Mouse (Mus musculus) liver, embryonic 15.5 days (tissue): ENCODE data around the gene Ccdc183. TPM values are rescaled to one million over a fixed set of nuclear protein-coding genes. Genes with fewer than 3 reads are reported as not detected.

Experiments
- ATAC-seq: fragments of 200-750 bp; cut with Nextera tagmentation; 2 replicates; pipeline ENCODE4 v1.8.0; 2017; ENCODE audit warnings: moderate number of reproducible peaks, mild to moderate bottlenecking, moderate library complexity; ENCODE audit not compliant: insufficient read depth
- H3K27ac ChIP-seq: fragments of 300-500 bp; sonication (generic); replicated peaks from 2 replicates; pipeline ENCODE4 v1.5.1; 2015; ENCODE audit warnings: mild to moderate bottlenecking, inconsistent platforms
- H3K27me3 ChIP-seq: fragments of 300-500 bp; sonication (generic); 2 replicates; pipeline ENCODE4 v1.6.1; 2015; ENCODE audit warnings: mild to moderate bottlenecking, inconsistent platforms
- H3K36me3 ChIP-seq: fragments of 300-500 bp; sonication (generic); replicated peaks from 2 replicates; pipeline ENCODE4 v1.6.1; 2015; ENCODE audit warnings: moderate library complexity, mild to moderate bottlenecking, inconsistent platforms
- H3K4me1 ChIP-seq: fragments of 300-500 bp; sonication (generic); replicated peaks from 2 replicates; pipeline ENCODE4 v1.6.1; 2015; ENCODE audit warnings: inconsistent platforms
- H3K4me2 ChIP-seq: fragments of 300-500 bp; sonication (generic); 2 replicates; pipeline ENCODE4 v1.6.1; 2015; ENCODE audit warnings: moderate library complexity, mild to moderate bottlenecking, inconsistent platforms
- H3K4me3 ChIP-seq: fragments of 300-500 bp; sonication (generic); replicated peaks from 2 replicates; pipeline ENCODE4 v1.5.1; 2015; ENCODE audit warnings: mild to moderate bottlenecking, inconsistent platforms
- H3K9ac ChIP-seq: fragments of 300-500 bp; sonication (generic); 2 replicates; pipeline ENCODE4 v1.6.1; 2015; ENCODE audit warnings: moderate library complexity, mild to moderate bottlenecking, inconsistent platforms
- H3K9me3 ChIP-seq: fragments of 300-500 bp; sonication (generic); replicated peaks from 2 replicates; pipeline ENCODE4 v1.6.1; 2016; ENCODE audit warnings: inconsistent platforms
- WGBS: fragments of 180-500 bp; shearing (Covaris S2); methylation state at CpG from one replicate; pipeline ENCODE4 v1.1.7; 2015; ENCODE audit warnings: mixed read lengths; ENCODE audit not compliant: insufficient replicate concordance; 5-methylcytosine and 5-hydroxymethylcytosine counted together
- polyA plus RNA-seq: library from polyadenylated mRNA; unstranded; fragments of >200 nt; fragmentation: Nextera tagmentation; extraction: Ambion mirVana; gene quantifications from 2 replicates; pipeline ENCODE4 v1.2.1, GENCODE M21; 2015

Ccdc183 gene
- polyA plus RNA-seq = 0.05 and 0.06 TPM in 2 replicates

- peaks cover 18% of the 10 kb centered on the region for H3K4me1 ChIP-seq
- H3K36me3 ChIP-seq = no peaks in the 10 kb centered on the region
- no peak within 1 kb of the TSS for H3K4me2 ChIP-seq
- no peak within 1 kb of the TSS for H3K9ac ChIP-seq
- H3K27ac ChIP-seq = no peak within 1 kb of the TSS
- 49% methylated on average over 3 of the region's 3 CpGs for WGBS
- H3K9me3 ChIP-seq = no peaks in the 10 kb centered on the region
- no peak within 1 kb of the TSS for H3K4me3 ChIP-seq
- no peak for ATAC-seq
- H3K27me3 ChIP-seq = peaks cover 66% of the 10 kb centered on the region
Observed at GRCm38 (mm10) chr2:25617578-25617977, at the start of gene Ccdc183. Gene Ccdc183, minus strand, starts transcription at chr2:25617678.

- no peak overlapping the region for H3K27ac ChIP-seq
- no peak overlapping the region for H3K4me3 ChIP-seq
- H3K9ac ChIP-seq = no peak overlapping the region
- no peaks in the 10 kb centered on the region for H3K4me1 ChIP-seq
- no peaks in the 10 kb centered on the region for H3K27me3 ChIP-seq
- no peak overlapping the region for H3K4me2 ChIP-seq
- 25% methylated on average over 1 of the region's 1 CpGs for WGBS
- no peak for ATAC-seq
- no peaks in the 10 kb centered on the region for H3K36me3 ChIP-seq
- H3K9me3 ChIP-seq = no peaks in the 10 kb centered on the region
Observed at GRCm38 (mm10) chr2:25666516-25666915, 49.0 kb upstream of the Ccdc183 start.

- Histone ChIP-seq H3K4me2 (no peak overlapping the region), H3K27me3 (no peaks in the 10 kb centered on the region), H3K36me3 (no peaks in the 10 kb centered on the region), H3K4me3 (no peak overlapping the region), H3K4me1 (no peaks in the 10 kb centered on the region), H3K27ac (no peak overlapping the region), H3K9ac (no peak overlapping the region), H3K9me3 (no peaks in the 10 kb centered on the region)
- no peak for ATAC-seq
- 62% methylated on average over 5 of the region's 5 CpGs for WGBS
Observed at GRCm38 (mm10) chr2:25664125-25664524, 46.6 kb upstream of the Ccdc183 start.

GRCm38 (mm10) chr2:25663511-25663910 is 46.0 kb upstream of the Ccdc183 start:
- Histone ChIP-seq H3K4me1 (no peaks in the 10 kb centered on the region), H3K27ac (no peak overlapping the region), H3K9ac (no peak overlapping the region), H3K27me3 (no peaks in the 10 kb centered on the region), H3K4me2 (no peak overlapping the region), H3K4me3 (no peak overlapping the region), H3K9me3 (no peaks in the 10 kb centered on the region), H3K36me3 (no peaks in the 10 kb centered on the region)
- 50% methylated on average over 1 of the region's 1 CpGs for WGBS
- no peak for ATAC-seq

GRCm38 (mm10) chr2:25661245-25661970 is 43.9 kb upstream of the Ccdc183 start:
- Histone ChIP-seq H3K27ac (no peak overlapping the region), H3K36me3 (no peaks in the 10 kb centered on the region), H3K9ac (no peak overlapping the region), H3K9me3 (no peaks in the 10 kb centered on the region), H3K4me1 (no peaks in the 10 kb centered on the region), H3K4me3 (no peak overlapping the region), H3K4me2 (no peak overlapping the region), H3K27me3 (no peaks in the 10 kb centered on the region)
- no peak for ATAC-seq
- WGBS = 63% methylated on average over 6 of the region's 6 CpGs

GRCm38 (mm10) chr2:25660279-25660678 is 42.8 kb upstream of the Ccdc183 start:
- Histone ChIP-seq H3K27ac (no peak overlapping the region), H3K36me3 (no peaks in the 10 kb centered on the region), H3K4me2 (no peak overlapping the region), H3K4me3 (no peak overlapping the region), H3K27me3 (no peaks in the 10 kb centered on the region), H3K9ac (no peak overlapping the region), H3K9me3 (no peaks in the 10 kb centered on the region), H3K4me1 (no peaks in the 10 kb centered on the region)
- 74% methylated on average over 8 of the region's 8 CpGs for WGBS
- no peak for ATAC-seq

GRCm38 (mm10) chr2:25657652-25658051 is 40.2 kb upstream of the Ccdc183 start, which contains the start of gene Lcn5:
Gene Lcn5, plus strand, starts transcription at chr2:25657952.
- H3K9ac ChIP-seq = no peak within 1 kb of the TSS

GRCm38 (mm10) chr2:25657246-25657645 is 39.8 kb upstream of the Ccdc183 start:
- no peak overlapping the region for H3K9ac ChIP-seq
- no peaks in the 10 kb centered on the region for H3K4me1 ChIP-seq
- H3K27me3 ChIP-seq = peaks cover 5% of the 10 kb centered on the region; the same call in 1 of the 2 replicates
- H3K27ac ChIP-seq = no peak overlapping the region
- H3K36me3 ChIP-seq = no peaks in the 10 kb centered on the region
- 69% methylated on average over 4 of the region's 4 CpGs for WGBS
- no peak overlapping the region for H3K4me3 ChIP-seq
- ATAC-seq = no peak
- no peaks in the 10 kb centered on the region for H3K9me3 ChIP-seq
- H3K4me2 ChIP-seq = no peak overlapping the region

More at GRCm38 (mm10) chr2:25657652-25658051, 40.2 kb upstream of the Ccdc183 start, which contains the start of gene Lcn5:
- no peak for ATAC-seq
- Histone ChIP-seq H3K9me3 (no peaks in the 10 kb centered on the region), H3K4me1 (no peaks in the 10 kb centered on the region), H3K4me3 (no peak within 1 kb of the TSS), H3K27me3 (peaks cover 5% of the 10 kb centered on the region; the same call in 1 of the 2 replicates), H3K36me3 (no peaks in the 10 kb centered on the region), H3K4me2 (no peak within 1 kb of the TSS), H3K27ac (no peak within 1 kb of the TSS)

GRCm38 (mm10) chr2:25656691-25657090 is 39.2 kb upstream of the Ccdc183 start:
- H3K27me3 ChIP-seq = peaks cover 5% of the 10 kb centered on the region; the same call in 1 of the 2 replicates
- ATAC-seq = no peak
- no peaks in the 10 kb centered on the region for H3K36me3 ChIP-seq
- no peaks in the 10 kb centered on the region for H3K9me3 ChIP-seq
- H3K4me1 ChIP-seq = no peaks in the 10 kb centered on the region
- no peak overlapping the region for H3K4me3 ChIP-seq
- no peak overlapping the region for H3K9ac ChIP-seq
- no peak overlapping the region for H3K4me2 ChIP-seq
- no peak overlapping the region for H3K27ac ChIP-seq
- WGBS = 59% methylated on average over 4 of the region's 4 CpGs

- no peak overlapping the region for H3K4me2 ChIP-seq
- WGBS = 28% methylated on average over 1 of the region's 1 CpGs
- no peaks in the 10 kb centered on the region for H3K36me3 ChIP-seq
- H3K27ac ChIP-seq = no peak overlapping the region
- no peak overlapping the region for H3K9ac ChIP-seq
- H3K27me3 ChIP-seq = peaks cover 5% of the 10 kb centered on the region; the same call in 1 of the 2 replicates
- no peaks in the 10 kb centered on the region for H3K4me1 ChIP-seq
- H3K4me3 ChIP-seq = no peak overlapping the region
- no peaks in the 10 kb centered on the region for H3K9me3 ChIP-seq
- ATAC-seq = no peak
Observed at GRCm38 (mm10) chr2:25654502-25654901, 37.0 kb upstream of the Ccdc183 start.

- ATAC-seq = no peak
- Histone ChIP-seq H3K36me3 (no peaks in the 10 kb centered on the region), H3K4me3 (no peak within 1 kb of the TSS), H3K27me3 (peaks cover 5% of the 10 kb centered on the region; the same call in 1 of the 2 replicates), H3K4me2 (no peak within 1 kb of the TSS), H3K9me3 (no peaks in the 10 kb centered on the region), H3K9ac (no peak within 1 kb of the TSS), H3K4me1 (no peaks in the 10 kb centered on the region), H3K27ac (no peak within 1 kb of the TSS)
- 44% methylated on average over 2 of the region's 2 CpGs for WGBS
Observed at GRCm38 (mm10) chr2:25652902-25653301, 35.4 kb upstream of the Ccdc183 start, which contains the start of gene Lcn8. Gene Lcn8, plus strand, starts transcription at chr2:25653120.
